Mouse (Mus musculus) forebrain, embryonic 10.5 days (tissue): ENCODE measurements around the gene Pwp2. TPM values are rescaled to one million over a fixed set of nuclear protein-coding genes. Genes with fewer than 3 reads are reported as not detected.
"Not testable (repeated sequence)": the region's sequence is repeated elsewhere in the genome, so short reads cannot be mapped to it uniquely, and the experiment has no call there.

Experiments
- DNase-seq: peaks from one replicate; pipeline ENCODE4 v3.0.0-alpha.2; 2017; ENCODE audit warnings: low spot score; ENCODE audit errors: extremely low spot score
- H3K27ac ChIP-seq: fragments of 300-500 bp; sonication (generic); 2 replicates; pipeline ENCODE4 v1.5.1; 2016; ENCODE audit warnings: mild to moderate bottlenecking
- H3K27me3 ChIP-seq: fragments of 300-500 bp; sonication (generic); 2 replicates; pipeline ENCODE4 v1.6.1; 2016; ENCODE audit warnings: mild to moderate bottlenecking; ENCODE audit not compliant: poor library complexity, severe bottlenecking
- H3K36me3 ChIP-seq: fragments of 300-500 bp; sonication (generic); replicated peaks from 2 replicates; pipeline ENCODE4 v1.6.1; 2016; ENCODE audit warnings: mild to moderate bottlenecking, moderate library complexity
- H3K4me1 ChIP-seq: fragments of 300-500 bp; sonication (generic); 2 replicates; pipeline ENCODE4 v1.6.1; 2016
- H3K4me3 ChIP-seq: fragments of 300-500 bp; sonication (generic); 2 replicates; pipeline ENCODE4 v1.5.1; 2016; ENCODE audit warnings: mild to moderate bottlenecking, moderate library complexity
- H3K9me3 ChIP-seq: fragments of 300-500 bp; sonication (generic); 2 replicates; pipeline ENCODE4 v1.6.1; 2016; ENCODE audit warnings: mild to moderate bottlenecking, moderate library complexity
- WGBS: fragments of 180-500 bp; shearing (Covaris S2); methylation state at CpG from one replicate; pipeline ENCODE4 v1.1.7; 2016; 5-methylcytosine and 5-hydroxymethylcytosine counted together
- polyA plus RNA-seq: library from polyadenylated mRNA; unstranded; fragments of >200 nt; fragmentation: Nextera tagmentation; extraction: Ambion mirVana; gene quantifications from 2 replicates; pipeline ENCODE4 v1.2.1, GENCODE M21; 2016

Pwp2 gene
- polyA plus RNA-seq, 1 experiment from 2014 or later, result 34.7 TPM

GRCm38 (mm10) chr10:78134400-78134799, 50.5 kb downstream of the Pwp2 start:
- Histone ChIP-seq H3K36me3 (no peaks in the 10 kb centered on the region), H3K4me3 (no peak overlapping the region), H3K27me3 (no peaks in the 10 kb centered on the region), H3K9me3 (no peaks in the 10 kb centered on the region), H3K4me1 (peaks cover 31% of the 10 kb centered on the region), H3K27ac (0 out of 2 replicates have a peak overlapping the region, but pooled peaks have one; percentile 27)
- no peak for DNase-seq
- WGBS, result 84% methylated on average over 4 of the region's 4 CpGs

GRCm38 (mm10) chr10:78129998-78130397, 55.0 kb downstream of the Pwp2 start:
- Histone ChIP-seq H3K27ac (no peak overlapping the region), H3K4me1 (peaks cover 14% of the 10 kb centered on the region), H3K27me3 (no peaks in the 10 kb centered on the region), H3K9me3 (no peaks in the 10 kb centered on the region), H3K4me3 (no peak overlapping the region), H3K36me3 (no peaks in the 10 kb centered on the region)
- no peak for DNase-seq
- WGBS, result 70% methylated on average over 4 of the region's 4 CpGs

- Histone ChIP-seq H3K4me3 (no peak overlapping the region), H3K36me3 (no peaks in the 10 kb centered on the region), H3K4me1 (peaks cover 8% of the 10 kb centered on the region), H3K27ac (no peak overlapping the region), H3K9me3 (no peaks in the 10 kb centered on the region), H3K27me3 (no peaks in the 10 kb centered on the region)
- 60% methylated on average over 11 of the region's 11 CpGs for WGBS
- DNase-seq, result no peak
Observed at GRCm38 (mm10) chr10:78129423-78129822, 55.5 kb downstream of the Pwp2 start.

GRCm38 (mm10) chr10:78128647-78129046, 56.3 kb downstream of the Pwp2 start:
- no peaks in the 10 kb centered on the region for H3K36me3 ChIP-seq
- no peaks in the 10 kb centered on the region for H3K27me3 ChIP-seq
- no peak for DNase-seq
- 0 out of 2 replicates have a peak, but pooled peaks cover 6% of the 10 kb centered on the region for H3K4me1 ChIP-seq
- no peaks in the 10 kb centered on the region for H3K9me3 ChIP-seq
- 86% methylated on average over 2 of the region's 2 CpGs for WGBS
- H3K27ac ChIP-seq, result no peak overlapping the region
- no peak overlapping the region for H3K4me3 ChIP-seq

GRCm38 (mm10) chr10:78127931-78128330, 57.0 kb downstream of the Pwp2 start:
- no peak overlapping the region for H3K4me3 ChIP-seq
- no peaks in the 10 kb centered on the region for H3K36me3 ChIP-seq
- DNase-seq, result no peak
- H3K27me3 ChIP-seq, result no peaks in the 10 kb centered on the region
- H3K27ac ChIP-seq, result no peak overlapping the region
- H3K9me3 ChIP-seq, result no peaks in the 10 kb centered on the region
- 0 out of 2 replicates have a peak, but pooled peaks cover 6% of the 10 kb centered on the region for H3K4me1 ChIP-seq
- 85% methylated on average over 1 of the region's 1 CpGs for WGBS

- Histone ChIP-seq H3K27me3 (no peaks in the 10 kb centered on the region), H3K4me3 (no peak overlapping the region), H3K4me1 (0 out of 2 replicates have a peak, but pooled peaks cover 6% of the 10 kb centered on the region), H3K27ac (no peak overlapping the region), H3K36me3 (no peaks in the 10 kb centered on the region), H3K9me3 (no peaks in the 10 kb centered on the region)
- no peak for DNase-seq
- 73% methylated on average over 9 of the region's 9 CpGs for WGBS
Observed at GRCm38 (mm10) chr10:78127046-78127870, 57.7 kb downstream of the Pwp2 start.

GRCm38 (mm10) chr10:78126311-78126710, 58.6 kb downstream of the Pwp2 start:
- Histone ChIP-seq H3K4me3 (no peak overlapping the region), H3K36me3 (no peaks in the 10 kb centered on the region), H3K4me1 (0 out of 2 replicates have a peak, but pooled peaks cover 6% of the 10 kb centered on the region), H3K27me3 (no peaks in the 10 kb centered on the region), H3K9me3 (no peaks in the 10 kb centered on the region), H3K27ac (no peak overlapping the region)
- 93% methylated on average over 5 of the region's 5 CpGs for WGBS
- no peak for DNase-seq

- WGBS, result 81% methylated on average over 8 of the region's 8 CpGs
- not testable (repeated sequence) for H3K27me3 ChIP-seq, DNase-seq, H3K4me3 ChIP-seq, H3K4me1 ChIP-seq, H3K36me3 ChIP-seq, H3K9me3 ChIP-seq, H3K27ac ChIP-seq
Observed at GRCm38 (mm10) chr10:78125061-78125460, 59.9 kb downstream of the Pwp2 start.

GRCm38 (mm10) chr10:78124137-78124536, 60.8 kb downstream of the Pwp2 start:
- H3K27ac ChIP-seq, H3K4me3 ChIP-seq, H3K27me3 ChIP-seq, DNase-seq, H3K36me3 ChIP-seq, H3K4me1 ChIP-seq, H3K9me3 ChIP-seq: not testable (repeated sequence)
- WGBS, result 78% methylated on average over 6 of the region's 6 CpGs

Other genes with a start within 250 kb of the Pwp2 start
- gene Trpm2, start 214.6 kb downstream of the Pwp2 start, polyA plus RNA-seq, result 0.53 and 0.57 TPM in 2 replicates
- 33.9 and 37.4 TPM in 2 replicates for gene 1810043G02Rik, start 206.6 kb downstream of the Pwp2 start, polyA plus RNA-seq
- gene Pfkl, start 175.1 kb downstream of the Pwp2 start, polyA plus RNA-seq, result 262 and 282 TPM in 2 replicates
- gene Dnmt3l, start 143.2 kb downstream of the Pwp2 start, polyA plus RNA-seq, result not detected in 2 replicates
- gene Aire, start 141.5 kb downstream of the Pwp2 start, polyA plus RNA-seq, result 0.28 and 0.33 TPM in 2 replicates
- 2.6 and 2.9 TPM in 2 replicates for gene Icosl, start 115.8 kb downstream of the Pwp2 start, polyA plus RNA-seq
- gene D10Jhu81e, start 15.4 kb downstream of the Pwp2 start, polyA plus RNA-seq, result 14.9 and 20.8 TPM in 2 replicates
- gene Trappc10, start 59.5 kb upstream of the Pwp2 start, polyA plus RNA-seq, result 8.1 and 9.7 TPM in 2 replicates
- gene Agpat3, start 167.3 kb upstream of the Pwp2 start, polyA plus RNA-seq, result 36.8 and 37.7 TPM in 2 replicates
- gene Rrp1, start 227.9 kb upstream of the Pwp2 start, polyA plus RNA-seq, result 338 and 366 TPM in 2 replicates
- 115 and 118 TPM in 2 replicates for gene Cstb, start 240.5 kb upstream of the Pwp2 start, polyA plus RNA-seq